Mouse (Mus musculus) lung, embryonic 16.5 days (tissue): ENCODE results near the gene Copz1. TPM values are rescaled to one million over a fixed set of nuclear protein-coding genes. Genes with fewer than 3 reads are reported as not detected.

Experiments
- ATAC-seq: fragments of 200-750 bp; cut with Nextera tagmentation; 2 replicates; pipeline ENCODE4 v1.8.0; 2017; ENCODE audit warnings: low read depth, mild to moderate bottlenecking, moderate library complexity
- H3K27ac ChIP-seq: fragments of 300-500 bp; sonication (generic); 2 replicates; pipeline ENCODE4 v1.5.1; 2014; ENCODE audit warnings: mild to moderate bottlenecking, control low read depth, low read length
- H3K27me3 ChIP-seq: fragments of 300-500 bp; sonication (generic); 2 replicates; pipeline ENCODE4 v1.6.1; 2014; ENCODE audit warnings: low read depth, low read length, mixed read lengths; ENCODE audit not compliant: control insufficient read depth, insufficient read depth
- H3K36me3 ChIP-seq: fragments of 300-500 bp; sonication (generic); 2 replicates; pipeline ENCODE4 v1.6.1; 2014; ENCODE audit warnings: low read length; ENCODE audit not compliant: control insufficient read depth, insufficient read depth
- H3K4me1 ChIP-seq: fragments of 300-500 bp; sonication (generic); replicated peaks from 2 replicates; pipeline ENCODE4 v1.6.1; 2014; ENCODE audit warnings: low read length, mixed read lengths; ENCODE audit not compliant: control insufficient read depth, insufficient read depth
- H3K4me2 ChIP-seq: fragments of 300-500 bp; sonication (generic); 2 replicates; pipeline ENCODE4 v1.6.1; 2014; ENCODE audit warnings: low read depth, low read length, control low read depth
- H3K4me3 ChIP-seq: fragments of 300-500 bp; sonication (generic); 2 replicates; pipeline ENCODE4 v1.5.1; 2014; ENCODE audit warnings: mild to moderate bottlenecking, low read length, control low read depth
- H3K9ac ChIP-seq: fragments of 300-500 bp; sonication (generic); 2 replicates; pipeline ENCODE4 v1.6.1; 2014; ENCODE audit warnings: low read length, control low read depth
- H3K9me3 ChIP-seq: fragments of 300-500 bp; sonication (generic); 2 replicates; pipeline ENCODE4 v1.6.1; 2016; ENCODE audit warnings: low read length; ENCODE audit not compliant: control insufficient read depth
- WGBS: fragments of 180-500 bp; shearing (Covaris S2); extraction: QIAGEN DNeasy Blood & Tissue Kit; methylation state at CpG from one replicate; pipeline ENCODE4 v1.1.7; 2014; 5-methylcytosine and 5-hydroxymethylcytosine counted together
- polyA plus RNA-seq: library from polyadenylated mRNA; unstranded; fragments of >200 nt; fragmentation: Nextera tagmentation; extraction: Ambion mirVana; gene quantifications from 2 replicates; pipeline ENCODE4 v1.2.1, GENCODE M21; 2015

Copz1 gene
- polyA plus RNA-seq, 1 experiment from 2014 or later = 290 TPM

- no peak overlapping the region for H3K9ac ChIP-seq
- no peak overlapping the region for H3K4me2 ChIP-seq
- peaks cover 19% of the 10 kb centered on the region for H3K36me3 ChIP-seq
- H3K9me3 ChIP-seq = no peaks in the 10 kb centered on the region
- no peaks in the 10 kb centered on the region for H3K27me3 ChIP-seq
- H3K4me1 ChIP-seq = peaks cover 50% of the 10 kb centered on the region
- ATAC-seq = no peak
- no peak overlapping the region for H3K4me3 ChIP-seq
- 62% methylated on average over 6 of the region's 6 CpGs for WGBS
- peak overlapping the region; percentile 93 for H3K27ac ChIP-seq
Observed at GRCm38 (mm10) chr15:103297313-103297712, 24.8 kb downstream of the Copz1 start.

GRCm38 (mm10) chr15:103298026-103298425, 25.5 kb downstream of the Copz1 start:
- Histone ChIP-seq H3K9me3 (no peaks in the 10 kb centered on the region), H3K4me2 (no peak overlapping the region), H3K36me3 (peaks cover 13% of the 10 kb centered on the region), H3K27me3 (no peaks in the 10 kb centered on the region), H3K4me3 (no peak overlapping the region), H3K4me1 (peaks cover 57% of the 10 kb centered on the region), H3K9ac (no peak overlapping the region), H3K27ac (peak overlapping the region; percentile 93)
- ATAC-seq = no peak
- WGBS = 55% methylated on average over 3 of the region's 3 CpGs

DNA sequence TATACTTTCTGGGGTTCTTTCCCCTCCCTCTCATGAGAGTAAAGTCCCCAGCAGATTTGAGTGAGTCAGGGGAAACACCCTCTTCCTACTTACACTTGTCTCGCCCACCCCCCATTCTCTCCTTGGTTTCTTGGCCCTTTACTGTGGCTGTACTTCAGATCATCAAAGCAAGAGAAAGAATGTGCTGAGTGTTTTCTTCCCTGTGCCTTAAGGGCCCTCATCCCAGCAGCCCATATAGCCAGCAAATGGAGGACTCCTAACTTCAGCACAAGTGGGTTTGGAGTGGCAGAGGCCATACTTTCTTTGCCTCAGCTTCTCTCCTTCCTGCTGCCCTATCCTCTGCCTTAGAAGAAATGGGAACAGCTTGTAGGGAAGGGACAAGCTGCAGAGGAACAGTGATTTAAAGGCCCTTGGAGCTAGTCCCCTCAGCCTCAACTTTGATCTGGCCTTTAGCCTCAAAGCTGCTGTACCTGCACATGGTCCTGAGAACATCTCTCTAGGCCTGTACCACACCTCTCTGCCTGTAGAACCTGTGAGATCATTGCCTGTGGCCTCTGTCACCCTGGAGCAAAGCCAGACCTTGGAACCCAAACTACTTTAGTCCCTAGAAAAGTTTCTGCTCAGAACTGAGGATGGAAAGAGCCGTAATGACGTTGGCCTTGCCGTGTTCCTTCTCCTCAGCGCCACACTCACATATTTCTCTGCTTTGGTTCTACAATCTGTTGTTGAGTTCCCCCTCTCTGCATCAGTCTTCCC, 26.5 kb downstream of the Copz1 start:
- Histone ChIP-seq H3K4me1 (peaks cover 66% of the 10 kb centered on the region), H3K4me3 (no peak overlapping the region), H3K9ac (peak overlapping the region; percentile 11; the same call in 1 of the 2 replicates), H3K27ac (peak overlapping the region; percentile 93), H3K27me3 (no peaks in the 10 kb centered on the region), H3K4me2 (no peak overlapping the region), H3K36me3 (peaks cover 3% of the 10 kb centered on the region), H3K9me3 (no peaks in the 10 kb centered on the region)
- WGBS = 64% methylated on average over 5 of the region's 5 CpGs
- ATAC-seq = peak; percentile 86

DNA sequence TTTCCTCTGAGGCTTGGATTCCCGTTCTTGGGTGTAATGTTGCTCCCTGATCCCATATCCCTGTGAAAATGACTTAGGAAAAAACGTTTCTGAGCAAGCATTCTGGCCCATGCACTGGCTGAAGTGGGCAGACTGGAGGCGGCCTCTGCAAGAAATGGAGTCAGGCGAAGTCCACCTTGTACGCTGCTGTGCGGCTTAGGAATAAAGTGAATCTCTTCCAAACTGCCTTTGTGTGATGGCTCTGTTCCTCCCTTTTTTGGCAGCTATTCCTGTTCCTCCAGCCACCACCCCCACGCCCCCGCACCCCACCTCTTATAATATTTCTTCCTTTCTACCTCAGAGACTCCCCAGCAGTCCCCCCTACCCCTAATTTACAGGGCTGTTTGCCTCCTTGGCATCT, 27.1 kb downstream of the Copz1 start:
- peaks cover 71% of the 10 kb centered on the region for H3K4me1 ChIP-seq
- no peak for ATAC-seq
- peak overlapping the region; percentile 40; the same call in 1 of the 2 replicates for H3K9ac ChIP-seq

DNA sequence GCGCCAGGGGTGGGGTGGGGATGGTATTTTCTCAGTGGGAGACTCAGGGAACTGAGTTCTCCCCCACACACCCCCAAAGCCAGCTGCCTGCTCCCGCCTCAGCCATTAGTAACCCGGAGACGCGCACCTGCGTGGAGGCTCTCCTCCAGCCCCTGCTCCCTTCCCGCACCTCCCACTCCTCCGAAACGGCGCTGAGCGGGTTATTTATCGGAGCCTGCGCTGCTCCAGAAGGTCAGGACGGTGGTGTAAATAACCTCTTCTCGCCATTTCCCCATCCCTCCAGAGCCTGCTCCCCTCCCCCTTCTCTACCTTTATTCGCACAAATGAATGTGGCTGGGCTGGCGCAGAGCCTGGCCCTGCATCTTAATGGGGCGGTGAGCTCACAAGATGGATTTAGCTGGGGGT, 27.6 kb downstream of the Copz1 start:
- Histone ChIP-seq H3K27me3 (no peaks in the 10 kb centered on the region), H3K4me1 (peaks cover 71% of the 10 kb centered on the region), H3K27ac (peak overlapping the region; percentile 93), H3K36me3 (peaks cover 3% of the 10 kb centered on the region), H3K4me2 (peak overlapping the region; percentile 34; the same call in 1 of the 2 replicates), H3K4me3 (no peak overlapping the region), H3K9ac (peak overlapping the region; percentile 40), H3K9me3 (no peaks in the 10 kb centered on the region)
- 17% methylated on average over 18 of the region's 18 CpGs for WGBS
- no peak for ATAC-seq

More for the DNA sequence above, 27.1 kb downstream of the Copz1 start:
- Histone ChIP-seq H3K27ac (peak overlapping the region; percentile 93), H3K36me3 (peaks cover 3% of the 10 kb centered on the region), H3K27me3 (no peaks in the 10 kb centered on the region), H3K4me2 (no peak overlapping the region), H3K4me3 (no peak overlapping the region), H3K9me3 (no peaks in the 10 kb centered on the region)
- 43% methylated on average over 8 of the region's 8 CpGs for WGBS

DNA sequence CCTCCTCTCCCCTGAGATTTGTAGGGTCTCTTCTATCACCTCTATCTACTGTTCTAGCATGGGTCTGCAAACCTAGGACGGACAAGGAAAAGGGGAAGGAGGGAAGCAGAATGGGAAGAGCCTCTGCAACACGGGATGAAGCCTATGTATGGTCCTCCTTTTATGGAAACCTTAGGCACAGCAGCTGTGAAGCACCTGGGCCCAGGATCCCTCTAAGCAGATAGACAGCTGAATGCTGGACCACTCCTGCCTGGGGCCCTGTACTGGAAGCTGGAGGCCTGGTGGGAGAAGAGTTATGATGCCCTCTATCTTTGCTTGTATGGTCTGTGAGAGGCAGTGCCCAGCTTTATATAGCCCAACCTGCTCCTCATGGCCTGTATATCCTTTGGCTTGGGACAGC, 28.0 kb downstream of the Copz1 start:
- 18% methylated on average over 2 of the region's 2 CpGs for WGBS

GRCm38 (mm10) chr15:103301046-103301445, 28.5 kb downstream of the Copz1 start:
- ATAC-seq = no peak
- Histone ChIP-seq H3K27me3 (no peaks in the 10 kb centered on the region), H3K27ac (peak overlapping the region; percentile 93), H3K9me3 (no peaks in the 10 kb centered on the region), H3K4me3 (no peak overlapping the region), H3K4me2 (no peak overlapping the region), H3K36me3 (peaks cover 3% of the 10 kb centered on the region), H3K9ac (peak overlapping the region; percentile 27), H3K4me1 (peaks cover 71% of the 10 kb centered on the region)
- 38% methylated on average over 2 of the region's 2 CpGs for WGBS

More for the DNA sequence above, 28.0 kb downstream of the Copz1 start:
- Histone ChIP-seq H3K9me3 (no peaks in the 10 kb centered on the region), H3K27ac (peak overlapping the region; percentile 93), H3K4me3 (no peak overlapping the region), H3K4me2 (no peak overlapping the region; the same call in 1 of the 2 replicates), H3K36me3 (peaks cover 3% of the 10 kb centered on the region), H3K4me1 (peaks cover 71% of the 10 kb centered on the region), H3K27me3 (no peaks in the 10 kb centered on the region), H3K9ac (peak overlapping the region; percentile 40)
- no peak for ATAC-seq

GRCm38 (mm10) chr15:103301547-103302340, 29.2 kb downstream of the Copz1 start:
- Histone ChIP-seq H3K4me1 (peaks cover 70% of the 10 kb centered on the region), H3K27ac (peak overlapping the region; percentile 82), H3K9ac (peak overlapping the region; percentile 33), H3K4me2 (no peak overlapping the region), H3K36me3 (peaks cover under 1% of the 10 kb centered on the region), H3K4me3 (no peak overlapping the region), H3K27me3 (no peaks in the 10 kb centered on the region), H3K9me3 (no peaks in the 10 kb centered on the region)
- ATAC-seq = no peak
- whole genome bisulfite sequencing = 33% methylated on average over 5 of the region's 5 CpGs

- no peaks in the 10 kb centered on the region for H3K9me3 ChIP-seq
- H3K9ac ChIP-seq = peak overlapping the region; percentile 33
- no peaks in the 10 kb centered on the region for H3K36me3 ChIP-seq
- peak overlapping the region; percentile 82 for H3K27ac ChIP-seq
- peaks cover 70% of the 10 kb centered on the region for H3K4me1 ChIP-seq
- no peaks in the 10 kb centered on the region for H3K27me3 ChIP-seq
- H3K4me2 ChIP-seq = no peak overlapping the region
- no peak overlapping the region for H3K4me3 ChIP-seq
- ATAC-seq = no peak
- 32% methylated on average over 6 of the region's 6 CpGs for WGBS
Observed at GRCm38 (mm10) chr15:103302341-103303021, 30.0 kb downstream of the Copz1 start.
